Mouse (Mus musculus) embryonic fibroblast, embryonic 13.5 days (primary cell): ENCODE measurements at regions not wholly inside any gene's neighbourhood (a gene's known extent, or its start where the extent isn't known, plus 50 kb on each side); places are given as distances from the start of the nearest gene placed in this dataset.

Experiments used
- CTCF ChIP-seq: IDR thresholded peaks from 2 replicates; pipeline ENCODE4 v1.5.1; 2011; ENCODE audit warnings: mild to moderate bottlenecking, control low read depth, low read length, moderate library complexity, borderline replicate concordance; ENCODE audit not compliant: insufficient read depth
- POLR2A ChIP-seq: IDR thresholded peaks from 2 replicates; pipeline ENCODE4 v1.6.1; 2011; ENCODE audit warnings: low read depth, mild to moderate bottlenecking, control low read depth, low read length, moderate library complexity

GRCm38 (mm10) chr15:61450217-61450616, 527.4 kb upstream of the A1bg start:
- TF ChIP-seq CTCF (no peak), POLR2A (no peak)
